Mouse (Mus musculus) kidney, adult 2 months (tissue): ENCODE results near the gene Olfr33.

Source experiments
- CTCF ChIP-seq: fragments of 200-500 bp; conservative IDR thresholded peaks from 2 replicates; pipeline ENCODE4 v1.5.1; 2011; ENCODE audit warnings: low read depth, mild to moderate bottlenecking, control low read depth, low read length, moderate library complexity, mixed read lengths; ENCODE audit not compliant: insufficient read depth, insufficient read length
- POLR2A ChIP-seq: fragments of 200-500 bp; IDR thresholded peaks from one replicate; pipeline ENCODE4 v1.6.1; 2011; ENCODE audit warnings: low read depth, low read length, control low read depth

DNA sequence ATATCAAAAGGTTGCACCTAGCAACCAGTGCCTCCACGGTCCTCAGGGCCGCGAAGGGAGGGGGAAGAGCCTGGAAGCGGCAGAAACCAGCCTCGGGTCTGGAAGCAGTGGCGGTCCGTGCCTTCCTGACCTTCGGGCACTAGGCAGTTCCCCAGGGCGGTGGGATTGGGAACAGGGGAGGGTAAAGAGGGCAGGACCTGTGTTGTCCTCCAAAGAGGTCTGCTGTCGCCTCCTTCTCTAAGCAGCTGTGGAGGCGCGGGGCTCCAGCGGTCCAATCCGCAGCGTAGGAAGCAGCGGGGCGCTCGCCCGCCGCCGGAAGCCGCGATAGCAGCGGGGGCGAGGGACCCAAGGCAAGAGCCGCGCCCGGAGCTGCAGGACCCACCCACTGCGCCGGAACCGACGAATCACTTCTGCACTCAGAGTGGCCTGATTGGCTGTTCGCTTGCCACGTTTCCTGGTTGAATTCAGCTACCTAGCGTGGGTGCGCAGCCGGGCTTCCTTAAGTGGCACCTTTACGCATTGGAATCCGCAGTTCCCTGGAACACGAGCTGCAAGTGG, 31.8 kb downstream of the Olfr33 start, which contains the start of gene Trim68:
- TF ChIP-seq CTCF, result no peak
- no peak for TF ChIP-seq POLR2A
